Mouse (Mus musculus) common myeloid progenitor, adult 5-6 weeks (primary cell): ENCODE measurements around the gene Fastk. TPM values are rescaled to one million over a fixed set of nuclear protein-coding genes. Genes with fewer than 3 reads are reported as not detected.

ENCODE experiments used
- ATAC-seq: replicated peaks from 2 replicates; pipeline ENCODE4 v1.8.0; 2016; ENCODE audit warnings: low read depth, mild to moderate bottlenecking, moderate TSS enrichment, inconsistent platforms; ENCODE audit not compliant: poor library complexity, severe bottlenecking
- total RNA-seq: library from RNA; stranded (forward); fragments of 200-1000, 187-1606 nt; gene quantifications from 2 replicates; pipeline ENCODE4 v1.2.3, GENCODE M21; 2017

Fastk gene
- 19.0 and 30.9 TPM in 2 replicates for total RNA-seq

DNA sequence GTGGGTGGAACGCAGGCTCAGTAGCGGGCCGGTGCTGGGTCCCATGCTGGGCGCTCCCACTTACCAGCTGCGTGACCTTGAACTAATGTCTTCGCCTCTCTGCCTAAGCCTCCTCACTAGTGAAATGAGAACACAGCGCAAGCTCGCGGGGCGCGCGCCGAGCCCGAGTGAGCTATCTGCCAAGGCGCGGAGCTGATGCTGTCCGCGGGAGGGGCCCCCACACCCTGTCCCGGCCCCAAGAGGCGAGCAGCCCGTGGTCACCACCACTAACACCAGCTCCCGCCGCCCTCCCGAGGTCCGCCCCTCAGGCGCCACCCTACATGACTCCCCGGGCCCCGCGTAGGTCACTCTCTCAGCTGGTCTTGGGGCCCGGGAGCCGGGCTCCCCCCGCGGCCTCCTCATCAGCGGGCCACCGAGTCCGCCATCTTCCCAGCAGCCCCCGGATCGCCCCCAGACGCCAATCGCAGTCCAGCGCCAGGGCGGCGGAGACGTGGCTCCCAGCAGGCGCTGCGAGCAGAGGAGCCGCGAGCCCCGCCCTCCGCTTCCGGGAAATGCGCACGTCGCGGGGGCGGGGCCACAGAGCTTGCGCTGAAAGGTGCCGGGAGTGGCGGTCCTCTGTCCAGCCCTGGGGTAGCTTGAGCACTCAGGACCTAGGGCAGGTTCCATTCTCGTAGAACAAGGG, at the start of gene Fastk:
Fastk (minus strand) TSS at position 542 of the 682 bp plus-strand sequence.
- ATAC-seq = peak; percentile 61

DNA sequence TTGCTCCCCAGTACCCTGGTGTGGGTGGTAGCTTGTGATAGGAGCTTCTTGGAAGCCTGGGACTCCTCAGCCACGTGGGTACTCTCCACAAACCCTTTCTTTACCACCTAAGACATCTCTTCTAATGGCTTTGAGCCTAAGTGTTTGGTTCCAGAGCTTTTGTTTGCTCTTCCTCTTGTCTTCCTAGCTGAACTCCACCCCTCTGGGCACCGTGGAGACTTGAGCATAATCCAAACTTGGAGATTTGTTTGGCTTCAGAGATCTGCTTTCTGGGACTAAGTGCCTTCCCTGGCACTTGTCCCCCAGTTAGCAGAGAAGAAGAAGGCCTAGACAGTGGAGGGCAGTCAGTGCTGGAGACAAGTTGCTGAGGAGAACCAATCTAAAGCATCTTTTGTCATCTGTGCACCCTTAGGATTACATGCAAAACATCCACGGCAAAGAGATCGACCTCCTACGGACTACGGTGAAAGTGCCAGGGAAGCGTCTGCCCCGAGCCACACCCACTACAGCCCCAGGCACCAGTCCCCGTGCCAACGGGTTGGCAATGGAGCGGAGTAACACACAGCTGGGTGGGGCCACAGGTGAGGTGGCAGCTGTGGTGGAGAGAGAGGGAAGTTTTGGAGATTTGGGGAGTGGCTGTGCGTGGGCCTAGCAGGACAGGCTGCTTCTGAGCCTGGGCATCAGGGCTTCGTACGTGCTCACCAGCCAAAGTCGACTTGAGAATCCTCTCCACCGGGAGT, 47.6 kb upstream of the Fastk start:
- no peak for ATAC-seq

DNA sequence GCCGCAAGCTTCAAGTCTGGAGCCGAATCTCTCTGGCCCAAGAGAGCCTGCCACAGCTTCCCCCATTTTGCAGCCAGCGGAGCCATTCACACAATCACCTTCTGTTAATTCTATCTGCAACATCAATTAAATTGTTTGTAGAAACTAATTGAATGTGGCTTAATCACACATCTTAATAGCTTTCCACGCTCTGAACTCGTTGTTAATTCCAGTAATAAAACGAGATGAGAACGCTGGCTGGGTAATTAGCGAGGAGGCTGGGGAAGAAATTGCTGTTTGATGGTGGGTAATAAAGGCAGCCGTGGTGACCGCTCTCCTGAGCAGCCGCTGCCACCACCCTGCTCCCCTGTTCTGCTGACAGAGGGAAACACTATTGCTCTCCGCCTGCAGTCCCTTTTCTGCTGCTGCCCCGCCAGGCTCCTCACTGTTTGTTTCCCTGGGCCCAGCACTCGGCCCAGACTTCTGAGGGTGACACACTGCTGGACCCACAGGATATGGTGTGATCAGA, 45.4 kb upstream of the Fastk start:
- ATAC-seq = no peak

DNA sequence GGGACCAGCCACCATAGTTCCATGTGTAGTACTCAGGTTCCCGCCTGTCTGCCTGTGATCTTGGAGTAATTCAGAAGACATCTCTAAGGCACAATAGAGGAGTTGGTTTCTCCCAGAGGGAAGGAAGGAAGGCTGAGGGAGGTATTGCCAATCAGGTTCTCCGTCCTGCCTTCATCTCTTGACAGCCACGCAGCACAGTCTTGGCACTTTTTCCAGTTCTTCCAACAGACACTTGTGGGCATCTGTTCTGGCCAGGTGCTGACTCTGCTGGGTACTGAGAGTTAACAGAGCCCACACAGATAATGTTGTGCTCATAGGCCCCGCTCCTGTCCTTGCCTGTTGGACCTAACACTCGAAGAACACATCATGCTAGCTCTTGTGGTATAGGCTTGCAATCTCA, 41.7 kb upstream of the Fastk start:
- ATAC-seq = no peak

DNA sequence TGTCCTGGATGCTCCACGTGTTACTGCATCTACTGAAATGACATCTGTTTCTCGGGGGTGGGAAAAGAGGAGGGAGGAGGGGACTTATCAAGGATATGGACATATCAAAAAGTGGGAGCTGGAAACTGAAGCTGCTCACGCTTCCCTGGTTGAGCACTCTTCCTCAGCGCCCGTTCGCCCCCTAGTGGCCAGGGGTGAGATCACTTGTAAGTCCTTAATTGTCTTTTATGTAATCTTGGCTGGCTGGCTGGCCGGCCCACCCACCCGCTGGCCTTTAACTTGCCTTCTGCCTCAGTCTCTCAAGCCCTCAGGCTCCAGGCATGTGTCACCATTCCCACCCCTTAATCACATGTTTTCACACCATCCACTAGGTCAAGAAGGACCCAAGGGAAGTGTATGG, 41.0 kb upstream of the Fastk start:
- peak; percentile 69 for ATAC-seq

DNA sequence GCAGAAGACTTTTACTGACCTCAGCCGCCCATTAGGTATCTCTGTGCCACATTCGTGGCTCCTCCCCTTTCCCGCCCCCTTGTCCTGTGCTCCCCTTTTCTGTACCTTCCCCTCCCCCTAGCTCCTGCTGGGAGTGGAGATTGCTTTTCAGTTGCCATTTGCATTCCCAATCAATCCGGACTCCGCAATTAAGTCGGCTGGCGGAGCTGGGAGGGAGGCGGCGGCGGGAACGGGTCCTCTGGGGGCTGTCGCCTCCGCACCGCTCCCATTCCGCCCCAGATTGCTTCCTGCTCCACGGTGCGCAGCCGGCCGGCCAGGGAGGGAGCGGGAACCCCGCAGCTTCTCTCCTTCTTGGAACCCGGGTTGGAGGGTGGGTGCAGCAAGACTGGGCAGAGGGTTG, 39.9 kb upstream of the Fastk start:
- ATAC-seq = no peak

DNA sequence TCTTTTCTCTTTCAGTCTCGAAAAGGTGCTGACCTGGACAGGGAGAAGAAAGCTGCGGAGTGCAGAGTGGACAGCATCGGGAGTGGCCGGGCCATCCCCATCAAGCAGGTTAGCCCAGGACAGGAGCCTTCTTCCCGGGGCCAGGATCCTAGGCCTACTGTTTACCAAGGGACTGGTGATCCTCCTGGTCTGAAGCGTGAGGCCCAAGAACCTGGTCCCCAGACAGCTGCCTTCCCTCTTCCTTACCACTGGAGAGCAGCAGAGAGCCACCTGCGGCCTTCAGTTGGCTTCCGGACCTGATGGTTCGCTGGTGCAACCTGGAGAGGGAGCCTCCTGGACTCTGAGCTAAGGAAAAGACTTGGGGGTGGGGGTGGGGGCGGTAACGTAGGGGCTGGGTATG, 38.2 kb upstream of the Fastk start:
- ATAC-seq = peak; percentile 81

DNA sequence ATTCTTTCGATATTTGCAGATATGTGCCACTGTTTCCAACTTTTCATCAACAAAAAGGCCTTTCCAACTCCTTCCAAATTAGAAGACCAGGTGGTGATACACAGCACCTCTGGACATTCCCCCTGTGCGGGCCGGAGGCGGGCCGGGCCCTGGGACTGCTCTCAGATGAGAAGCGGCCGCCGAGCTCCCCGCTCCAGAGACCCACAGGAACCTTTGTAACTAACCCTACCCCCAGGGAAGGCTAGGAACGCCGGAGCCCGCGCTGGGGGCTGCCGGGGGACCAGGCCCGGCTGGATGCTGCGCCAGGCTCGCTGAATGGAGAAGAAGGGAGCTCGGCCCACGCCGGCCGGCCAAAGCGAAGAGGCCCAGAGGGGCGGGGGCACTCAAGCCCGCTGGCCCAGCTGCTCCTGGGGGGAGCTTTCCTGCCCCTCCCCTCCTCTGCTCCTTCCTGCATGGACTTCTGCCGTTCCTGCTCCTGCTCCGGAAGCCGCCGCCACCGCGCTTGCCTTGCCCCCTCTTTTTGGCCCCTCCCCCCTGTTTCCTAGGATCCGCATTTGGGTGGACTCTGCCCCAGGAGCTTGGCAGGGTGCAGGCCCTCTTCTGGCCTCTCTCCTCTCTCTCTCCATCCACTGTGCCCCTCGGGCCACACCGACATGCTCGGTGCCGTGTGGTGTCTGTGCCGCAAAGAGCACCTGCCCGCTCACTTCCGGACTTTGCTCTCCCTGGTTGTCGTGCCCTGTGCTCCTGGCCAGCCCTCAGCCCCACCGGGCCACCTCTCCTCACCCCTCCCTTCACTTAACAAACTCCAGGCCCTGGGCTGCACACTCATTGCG, 37.4 kb upstream of the Fastk start:
- ATAC-seq = no peak

DNA sequence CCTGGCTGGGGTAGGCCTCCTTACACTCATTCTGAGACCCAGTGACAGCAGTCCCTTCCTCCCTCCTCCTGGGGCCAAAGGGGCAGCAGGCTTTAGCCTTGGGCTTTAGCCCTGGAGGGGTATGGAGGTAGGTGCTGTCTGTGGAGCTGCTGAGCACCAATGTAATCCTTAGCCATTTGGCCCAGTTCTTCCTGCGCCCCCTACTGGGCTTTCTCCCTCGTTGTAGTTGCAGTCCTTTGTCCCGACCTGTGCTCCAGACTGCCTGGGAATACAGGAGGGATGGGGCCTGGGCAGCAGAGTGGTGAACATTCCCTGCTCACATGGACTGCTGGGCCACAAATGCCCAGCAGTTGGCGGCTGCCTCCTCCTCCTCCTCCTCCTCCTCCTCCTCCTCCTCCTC, 36.6 kb upstream of the Fastk start:
- no peak for ATAC-seq

DNA sequence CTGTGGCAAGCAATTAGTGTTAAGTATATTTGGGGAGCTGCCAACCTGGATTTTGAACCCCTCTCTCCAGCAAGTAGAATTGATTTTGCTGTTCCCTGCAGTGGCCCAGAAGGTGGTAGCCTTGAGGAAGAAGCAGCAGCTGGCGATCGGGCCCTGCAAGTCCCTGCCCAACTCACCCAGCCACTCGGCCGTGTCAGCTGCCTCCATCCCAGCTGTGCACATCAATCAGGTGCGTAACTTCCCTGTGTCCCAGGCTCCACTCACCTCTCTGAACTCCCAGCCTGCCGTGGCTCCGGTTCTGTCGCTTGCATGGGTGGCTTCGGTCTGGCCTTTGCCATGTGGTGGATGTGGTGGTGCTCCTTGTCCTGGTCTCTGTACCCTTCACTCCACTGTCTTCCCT, 32.8 kb upstream of the Fastk start:
- no peak for ATAC-seq

DNA sequence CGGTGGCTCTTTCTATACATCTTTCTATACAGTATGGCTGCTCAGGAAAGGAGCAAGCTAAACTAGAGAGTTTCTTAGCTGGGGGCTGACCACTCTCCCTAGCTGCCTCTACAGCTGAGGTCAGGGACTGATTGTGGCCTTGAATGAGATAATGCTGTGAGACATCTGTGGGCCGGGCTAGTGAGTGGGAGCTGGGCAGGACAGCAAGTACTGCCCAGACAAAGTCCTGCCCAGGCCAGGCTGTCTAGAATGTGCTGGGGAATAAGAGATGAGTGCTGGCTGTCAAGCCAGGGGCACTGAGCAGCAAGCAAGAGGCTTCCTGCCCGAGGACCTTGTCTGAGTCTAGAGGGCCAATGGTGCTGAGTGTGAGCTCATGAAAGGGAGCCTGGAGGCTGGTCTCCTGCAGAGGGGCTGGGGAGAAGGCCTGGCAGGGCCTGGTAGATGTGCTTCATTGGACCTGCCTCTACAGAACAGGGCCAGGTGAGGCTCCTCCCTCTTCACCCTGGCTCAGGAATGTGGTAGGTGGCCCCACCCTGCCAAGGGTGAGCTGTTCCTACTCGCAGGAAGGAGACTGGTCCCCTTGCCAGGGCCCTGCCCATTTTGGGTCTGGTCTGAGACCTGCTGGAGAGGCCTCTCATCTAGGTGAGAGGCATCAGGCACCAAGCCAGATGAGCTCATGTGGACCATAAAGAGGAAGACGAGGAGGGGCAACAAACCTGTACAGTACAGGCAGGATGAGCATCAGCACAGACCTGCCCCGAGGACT, 30.6 kb upstream of the Fastk start:
- no peak for ATAC-seq

DNA sequence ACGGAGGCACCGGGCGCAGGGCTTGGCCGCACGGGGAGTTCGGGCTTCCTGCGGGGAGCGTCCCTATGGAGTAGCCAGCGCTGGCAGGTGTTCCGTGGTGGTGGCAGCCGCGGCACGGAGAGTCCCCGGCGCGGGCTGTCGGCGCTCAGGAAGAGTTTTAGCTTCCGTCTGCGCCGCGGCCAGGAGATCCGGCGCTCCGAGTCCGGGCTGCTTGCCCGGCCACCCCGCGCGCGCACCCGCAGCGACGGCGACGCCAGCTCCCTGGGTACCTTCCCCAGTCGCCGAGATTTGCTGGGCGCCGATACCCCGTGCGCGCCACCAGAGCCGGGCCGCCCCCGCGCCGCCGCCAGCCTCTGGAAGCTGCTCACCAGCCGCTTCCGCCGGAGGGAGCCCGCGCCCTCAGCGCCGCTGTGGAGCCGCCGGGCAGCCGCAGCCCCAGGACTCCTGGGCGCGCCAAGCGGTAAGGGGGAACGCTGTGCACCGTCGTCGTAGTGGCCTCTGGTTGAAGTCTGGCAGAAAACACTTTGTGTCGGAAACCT, 29.7 kb upstream of the Fastk start:
- no peak; the same call in 1 of the 2 replicates for ATAC-seq

DNA sequence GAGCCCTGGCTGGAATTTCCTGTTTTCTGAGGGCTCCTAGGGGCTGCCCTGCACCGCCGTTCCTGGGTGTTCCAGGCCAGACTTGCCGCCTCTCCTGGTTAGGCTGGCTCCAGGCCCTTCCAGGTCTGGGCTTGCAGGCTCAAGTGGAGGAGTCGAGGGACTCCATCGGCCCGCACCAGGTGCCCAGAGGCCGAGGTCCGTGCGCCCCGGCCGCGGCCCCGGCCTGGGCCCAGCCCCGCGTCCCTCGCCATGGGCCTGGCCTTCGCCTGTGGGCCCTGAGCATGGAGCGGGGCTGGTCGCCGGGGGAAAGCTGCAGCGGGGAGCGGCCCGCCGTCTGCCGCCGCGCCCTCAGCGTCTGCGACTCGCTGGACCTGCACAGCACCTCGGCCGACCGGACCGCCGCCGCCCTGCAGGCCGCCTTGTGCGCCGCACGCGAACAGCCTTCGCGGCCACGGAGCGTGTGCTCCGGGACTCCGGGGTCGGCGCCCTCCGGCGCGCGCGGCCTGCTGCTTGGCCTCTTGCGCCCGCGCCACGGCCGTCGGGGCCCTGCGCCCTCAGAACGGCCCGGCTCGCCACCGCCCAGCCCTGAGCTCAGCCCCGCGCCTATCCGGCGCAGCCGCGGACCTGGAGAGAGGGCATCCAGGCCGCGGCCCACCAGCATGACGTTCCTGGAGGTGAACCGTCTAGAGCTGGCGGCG, 29.1 kb upstream of the Fastk start:
- ATAC-seq = no peak

DNA sequence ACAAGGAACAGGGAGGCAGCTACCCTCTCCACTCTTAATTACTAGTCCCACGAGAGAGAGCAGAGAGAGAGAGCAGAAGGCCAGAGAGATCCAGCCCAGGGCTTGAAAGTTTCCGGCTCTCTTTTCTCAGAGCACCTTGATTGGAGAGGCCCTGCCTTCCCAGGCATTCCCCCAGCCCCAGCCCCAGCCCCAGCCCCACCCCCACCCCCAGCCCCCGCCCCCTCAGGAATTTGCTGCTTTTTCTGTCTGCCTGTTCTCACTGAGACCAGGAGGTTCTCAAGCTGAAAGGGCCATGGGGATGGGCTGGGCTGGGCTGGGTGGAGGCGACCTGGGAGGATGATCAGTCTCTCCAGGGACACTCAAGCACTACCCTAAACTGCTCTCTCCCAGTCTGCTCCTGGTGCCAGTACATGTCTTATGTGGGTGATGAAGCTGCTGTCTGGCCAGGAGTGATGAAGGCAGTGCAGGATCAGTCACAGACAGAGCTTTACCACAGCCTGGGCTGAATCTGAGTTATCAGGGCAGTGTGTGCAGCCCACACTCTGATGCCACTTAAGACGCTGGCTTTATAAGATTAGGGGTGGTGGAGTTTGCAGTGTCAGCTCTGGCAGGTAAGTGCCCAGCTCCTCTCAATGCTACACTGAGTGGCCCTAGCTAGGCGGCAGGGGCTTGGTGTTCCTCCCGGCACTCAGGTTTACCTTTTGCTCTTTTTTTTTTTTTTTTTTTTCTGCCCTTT, 28.0 kb upstream of the Fastk start:
- ATAC-seq = no peak

DNA sequence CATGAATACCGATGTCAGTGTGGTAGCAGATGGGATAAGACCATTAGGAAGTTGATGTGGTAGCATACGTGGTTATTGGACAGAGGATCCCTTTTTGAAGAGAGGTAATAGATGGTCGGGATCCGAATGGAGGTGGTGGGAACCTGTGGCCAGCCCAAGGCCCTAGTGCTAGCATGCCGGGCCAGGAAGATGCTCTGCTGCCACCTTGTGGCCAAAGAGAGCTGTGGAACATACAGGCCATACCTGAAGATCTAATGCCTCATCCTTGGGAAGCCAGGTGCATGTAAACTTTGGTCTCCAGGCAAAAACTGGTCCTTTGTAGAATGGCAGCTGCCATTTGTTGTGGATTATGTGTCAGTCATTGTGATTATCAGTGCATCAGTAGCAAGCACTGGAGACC, 25.5 kb upstream of the Fastk start:
- peak; percentile 75 for ATAC-seq

DNA sequence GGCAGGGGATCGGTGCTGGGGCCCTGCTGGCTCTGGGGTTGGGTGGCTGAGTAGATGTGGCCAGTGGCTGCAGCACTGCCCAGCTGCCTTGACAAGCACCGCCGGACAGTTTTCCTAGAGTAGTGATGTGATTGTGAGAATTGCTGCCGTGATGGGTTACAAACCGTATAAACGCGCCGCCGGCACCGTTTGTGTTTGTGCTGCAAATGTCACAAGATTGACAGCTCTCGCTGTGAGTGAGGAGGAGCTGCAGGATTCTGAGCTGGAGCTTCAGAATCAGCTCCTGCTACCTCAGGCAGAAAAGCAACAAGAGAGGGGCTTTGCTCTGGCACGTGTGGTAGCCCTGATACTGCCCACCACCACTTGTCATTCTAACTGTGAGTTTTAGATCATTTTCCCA, 21.7 kb upstream of the Fastk start:
- no peak for ATAC-seq

DNA sequence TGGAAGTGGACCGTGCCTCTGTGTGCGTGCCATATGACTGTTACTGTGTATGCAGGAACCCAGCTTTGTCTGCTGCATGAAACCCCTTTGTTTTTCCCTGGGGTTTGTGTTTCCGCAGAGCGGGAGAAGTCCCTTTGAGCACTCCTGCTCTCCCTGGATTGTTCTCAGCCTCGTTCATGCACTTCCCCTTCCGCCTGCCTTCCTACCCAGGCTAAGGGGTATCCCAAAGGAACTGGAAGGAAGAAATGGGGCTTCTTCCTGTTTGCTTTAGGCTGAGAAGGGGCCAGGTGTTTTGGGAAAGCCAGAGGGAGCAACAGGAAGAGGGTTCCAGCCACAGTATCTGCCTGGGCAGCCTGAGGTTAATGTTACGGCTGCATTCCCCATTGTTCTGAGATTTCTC, 10.5 kb upstream of the Fastk start:
- ATAC-seq = no peak

DNA sequence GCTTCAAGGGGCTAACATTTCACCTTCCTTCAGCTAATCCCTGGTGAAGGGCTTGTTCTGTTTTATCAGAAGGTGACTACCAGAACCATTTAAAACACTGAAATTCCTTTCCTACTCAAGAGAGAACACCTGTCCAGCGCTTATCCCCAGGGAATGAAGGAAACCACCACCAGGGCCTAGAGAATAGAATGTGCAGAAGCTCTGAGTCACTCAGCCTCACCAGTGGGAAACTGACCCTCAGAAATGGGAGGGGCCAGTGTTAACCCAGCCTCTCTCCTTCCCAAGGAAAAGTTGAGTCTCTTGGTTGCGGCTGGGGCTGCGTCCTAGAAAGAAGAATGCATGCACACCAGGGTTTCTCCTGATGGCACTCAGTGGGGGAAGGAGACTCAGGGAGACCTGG, 10.0 kb upstream of the Fastk start:
- ATAC-seq = no peak

DNA sequence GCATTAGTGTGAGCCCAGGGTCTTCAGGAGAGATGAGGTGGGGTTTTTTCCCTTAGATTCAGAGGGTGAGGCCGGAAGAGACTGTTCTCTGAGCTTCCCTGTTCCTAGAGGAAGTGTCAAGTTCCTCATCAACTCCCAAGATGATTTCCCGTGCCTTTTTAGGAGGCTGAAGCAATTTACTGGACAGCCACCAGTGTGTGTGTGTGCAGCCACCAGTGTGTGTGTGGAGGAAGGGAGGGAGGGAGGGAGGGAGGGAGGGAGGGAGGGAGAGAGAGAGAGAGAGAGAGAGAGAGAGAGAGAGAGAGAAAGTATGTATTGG, 8.9 kb upstream of the Fastk start:
- no peak for ATAC-seq
